Mouse (Mus musculus) limb, embryonic 14.5 days (tissue): ENCODE measurements at regions not wholly inside any gene's neighbourhood (a gene's known extent, or its start where the extent isn't known, plus 50 kb on each side); places are given as distances from the start of the nearest gene placed in this dataset.

Experiments
- ATAC-seq: fragments of 200-750 bp; cut with Nextera tagmentation; 2 replicates; pipeline ENCODE4 v1.8.0; 2017; ENCODE audit warnings: low read depth, moderate number of reproducible peaks, moderate TSS enrichment; ENCODE audit not compliant: low FRiP score
- DNase-seq: peaks from one replicate; pipeline ENCODE4 v3.0.0-alpha.2; 2015; ENCODE audit warnings: low spot score
- H3K27ac ChIP-seq: fragments of 300-500 bp; sonication (generic); replicated peaks from 2 replicates; pipeline ENCODE4 v1.5.1; 2014; ENCODE audit warnings: low read depth, mild to moderate bottlenecking, low read length, moderate library complexity, mixed read lengths
- H3K27me3 ChIP-seq: fragments of 300-500 bp; sonication (generic); 2 replicates; pipeline ENCODE4 v1.6.1; 2014; ENCODE audit warnings: low read length, mixed read lengths; ENCODE audit not compliant: control insufficient read depth, insufficient read depth
- H3K36me3 ChIP-seq: fragments of 300-500 bp; sonication (generic); 2 replicates; pipeline ENCODE4 v1.6.1; 2014; ENCODE audit warnings: mild to moderate bottlenecking, low read length, moderate library complexity, mixed read lengths; ENCODE audit not compliant: control insufficient read depth, insufficient read depth
- H3K4me1 ChIP-seq: fragments of 300-500 bp; sonication (generic); 2 replicates; pipeline ENCODE4 v1.6.1; 2014; ENCODE audit warnings: antibody characterized with exemption, low read length, mixed read lengths; ENCODE audit not compliant: control insufficient read depth, insufficient read depth
- H3K4me2 ChIP-seq: fragments of 300-500 bp; sonication (generic); replicated peaks from 2 replicates; pipeline ENCODE4 v1.6.1; 2014; ENCODE audit warnings: low read depth, mild to moderate bottlenecking, low read length, moderate library complexity; ENCODE audit not compliant: severe bottlenecking
- H3K4me3 ChIP-seq: fragments of 300-500 bp; sonication (generic); replicated peaks from 2 replicates; pipeline ENCODE4 v1.5.1; 2014; ENCODE audit warnings: low read length
- H3K9ac ChIP-seq: fragments of 300-500 bp; sonication (generic); 2 replicates; pipeline ENCODE4 v1.6.1; 2014; ENCODE audit warnings: mild to moderate bottlenecking, low read depth, low read length, moderate library complexity; ENCODE audit not compliant: severe bottlenecking
- H3K9me3 ChIP-seq: fragments of 300-500 bp; sonication (generic); 2 replicates; pipeline ENCODE4 v1.6.1; 2016; ENCODE audit warnings: low read length; ENCODE audit not compliant: control insufficient read depth
- POLR2A ChIP-seq: fragments of 200-500 bp; IDR thresholded peaks from 2 replicates; pipeline ENCODE4 v1.8.0; 2012; ENCODE audit warnings: inconsistent platforms, mild to moderate bottlenecking, moderate library complexity, borderline replicate concordance; ENCODE audit not compliant: insufficient read depth, insufficient read length; ENCODE audit errors: extremely low read depth
- WGBS: fragments of 180-500 bp; shearing (Covaris S2); extraction: QIAGEN DNeasy Blood & Tissue Kit; methylation state at CpG from one replicate; pipeline ENCODE4 v1.1.7; 2014; 5-methylcytosine and 5-hydroxymethylcytosine counted together

DNA sequence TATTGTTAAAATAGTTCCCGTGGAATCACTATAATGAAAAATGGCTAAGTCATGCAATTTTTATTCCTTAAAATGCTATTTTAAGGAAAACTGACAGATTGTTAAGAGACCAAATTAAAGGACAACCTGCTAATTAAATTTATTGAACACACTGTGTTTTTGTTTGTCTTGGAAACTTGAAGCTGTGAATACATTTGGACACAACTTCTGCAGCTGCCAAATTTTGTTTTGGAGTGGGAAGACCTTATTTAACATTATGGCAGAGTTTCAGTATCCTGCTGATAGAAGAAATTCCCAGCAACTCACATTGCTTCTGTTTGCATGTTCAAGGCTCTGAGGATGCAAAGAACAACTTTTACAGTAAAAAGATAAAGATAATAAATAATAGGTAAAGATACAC lies 301.6 kb upstream of the 1700015G11Rik start:
- no peak for DNase-seq
- no peak overlapping the region for H3K9ac ChIP-seq
- H3K4me3 ChIP-seq = no peak overlapping the region
- H3K4me2 ChIP-seq = no peak overlapping the region
- no peaks in the 10 kb centered on the region for H3K9me3 ChIP-seq
- H3K27me3 ChIP-seq = no peaks in the 10 kb centered on the region
- H3K36me3 ChIP-seq = no peaks in the 10 kb centered on the region
- no peak overlapping the region for H3K27ac ChIP-seq
- H3K4me1 ChIP-seq = no peaks in the 10 kb centered on the region
- no peak for TF ChIP-seq POLR2A
- ATAC-seq = no peak
- WGBS = 89% methylated on average over 1 of the region's 1 CpGs

DNA sequence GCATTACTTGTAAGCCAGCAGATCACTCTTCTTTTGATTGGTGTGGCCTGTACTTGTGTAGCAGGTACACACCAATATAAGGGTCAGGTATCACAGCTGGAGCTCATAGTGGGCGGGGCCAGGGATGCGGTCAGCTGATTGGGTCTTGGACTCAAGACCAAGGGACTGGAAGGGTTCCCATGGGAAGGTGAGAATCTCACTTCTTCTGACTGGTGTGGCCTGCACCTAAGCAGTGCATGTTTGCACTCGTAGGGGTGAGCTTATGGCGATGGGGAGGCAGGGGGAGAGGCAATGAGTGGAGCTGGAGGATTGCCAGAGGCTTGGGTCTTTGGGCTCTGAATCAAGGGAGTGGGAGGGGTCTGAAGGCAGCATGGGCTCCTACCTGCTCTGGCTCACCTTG lies 262.7 kb upstream of the 1700015G11Rik start:
- WGBS = 71% methylated on average over 4 of the region's 4 CpGs
- no peak overlapping the region for H3K9ac ChIP-seq

DNA sequence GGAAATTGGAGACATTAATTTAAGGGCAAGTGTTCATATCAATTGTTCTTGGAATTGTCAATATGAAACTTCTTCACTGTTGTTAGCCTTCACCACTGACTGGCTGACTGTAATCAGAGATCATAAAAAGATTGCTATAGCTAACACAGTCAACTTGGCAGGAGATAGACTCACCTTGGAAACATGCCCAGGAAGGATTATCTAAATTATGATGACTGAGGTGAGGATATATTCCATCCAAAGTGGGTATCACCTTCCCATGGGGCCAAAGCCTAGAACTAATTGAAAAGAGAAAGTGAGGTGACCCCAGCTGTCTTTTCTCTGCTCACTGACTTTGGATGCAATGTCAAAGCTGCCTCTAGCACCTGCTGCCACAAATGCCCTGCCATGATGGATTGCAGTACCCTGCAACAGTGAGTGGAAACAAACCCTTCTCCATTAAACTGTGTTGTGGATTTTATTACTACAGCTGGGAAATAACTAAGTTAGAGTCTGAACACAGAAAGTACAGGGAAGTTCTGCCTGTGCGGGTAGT lies 240.9 kb upstream of the 1700015G11Rik start:
- no peak overlapping the region for H3K4me2 ChIP-seq
- no peak overlapping the region for H3K27ac ChIP-seq
- H3K4me3 ChIP-seq = no peak overlapping the region
- no peaks in the 10 kb centered on the region for H3K9me3 ChIP-seq
- TF ChIP-seq POLR2A = no peak
- H3K9ac ChIP-seq = no peak overlapping the region
- H3K4me1 ChIP-seq = no peaks in the 10 kb centered on the region
- 52% methylated on average over 1 of the region's 1 CpGs for WGBS
- no peaks in the 10 kb centered on the region for H3K36me3 ChIP-seq
- DNase-seq (peak; percentile 25), ATAC-seq (0 out of 2 replicates have a peak, but pooled peaks have one; percentile 30)
- H3K27me3 ChIP-seq = no peaks in the 10 kb centered on the region

More for the DNA sequence above, 262.7 kb upstream of the 1700015G11Rik start:
- TF ChIP-seq POLR2A = no peak
- Histone ChIP-seq H3K27ac (no peak overlapping the region), H3K27me3 (no peaks in the 10 kb centered on the region), H3K36me3 (no peaks in the 10 kb centered on the region), H3K9me3 (no peaks in the 10 kb centered on the region), H3K4me2 (no peak overlapping the region), H3K4me1 (no peaks in the 10 kb centered on the region), H3K4me3 (no peak overlapping the region)
- ATAC-seq (no peak), DNase-seq (no peak)

DNA sequence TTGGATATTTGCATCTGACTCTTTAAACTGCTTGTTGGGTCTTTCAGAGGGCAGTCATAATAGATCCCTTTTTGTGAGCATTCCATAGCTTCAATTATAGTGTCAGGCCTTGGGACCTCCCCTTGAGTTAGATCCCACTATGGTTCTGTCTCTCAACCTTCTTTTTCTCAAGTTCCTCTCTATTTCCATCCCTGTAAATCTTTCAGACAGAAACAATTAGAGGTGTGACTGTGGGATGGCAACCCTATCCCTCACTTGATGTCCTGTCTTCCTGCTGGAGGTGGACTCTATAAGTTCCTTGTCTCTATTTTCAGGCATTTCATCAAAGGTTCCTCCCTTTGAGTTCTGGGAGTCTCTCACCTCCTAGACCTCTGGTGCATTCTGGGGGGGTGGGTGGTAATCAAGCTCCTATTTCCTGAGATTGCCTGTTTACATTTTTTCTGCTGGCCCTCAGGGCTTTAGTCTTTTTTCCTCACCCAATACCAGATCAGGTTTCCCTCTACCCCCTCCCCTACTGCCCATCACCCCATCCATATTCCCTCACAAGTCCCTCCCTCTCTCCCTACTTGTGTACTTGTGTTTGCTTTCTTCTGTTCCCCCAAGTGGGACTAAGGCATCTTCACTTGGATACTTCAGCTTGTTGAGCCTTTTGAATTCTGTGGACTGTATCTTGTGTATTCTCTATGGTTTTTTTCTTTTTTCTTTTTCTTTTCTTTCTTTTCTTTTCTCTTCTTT lies 237.1 kb upstream of the 1700015G11Rik start:
- Histone ChIP-seq H3K4me2 (no peak overlapping the region), H3K9me3 (no peaks in the 10 kb centered on the region), H3K4me3 (no peak overlapping the region), H3K9ac (no peak overlapping the region), H3K27ac (no peak overlapping the region), H3K36me3 (no peaks in the 10 kb centered on the region), H3K27me3 (no peaks in the 10 kb centered on the region), H3K4me1 (no peaks in the 10 kb centered on the region)
- TF ChIP-seq POLR2A = no peak
- DNase-seq (no peak), ATAC-seq (no peak)
